Mouse (Mus musculus): ENCODE measurements around the gene Pcsk4. TPM values are rescaled to one million over a fixed set of nuclear protein-coding genes. Genes with fewer than 3 reads are reported as not detected.

Gene Pcsk4
- total RNA-seq, 4 experiments from 2014 or later = 3.5 to 8.2 (median 5.8) TPM

GRCm38 (mm10) chr10:80296824-80297223 is 32.5 kb downstream of the Pcsk4 start:
- DNase-seq = no peak

DNA sequence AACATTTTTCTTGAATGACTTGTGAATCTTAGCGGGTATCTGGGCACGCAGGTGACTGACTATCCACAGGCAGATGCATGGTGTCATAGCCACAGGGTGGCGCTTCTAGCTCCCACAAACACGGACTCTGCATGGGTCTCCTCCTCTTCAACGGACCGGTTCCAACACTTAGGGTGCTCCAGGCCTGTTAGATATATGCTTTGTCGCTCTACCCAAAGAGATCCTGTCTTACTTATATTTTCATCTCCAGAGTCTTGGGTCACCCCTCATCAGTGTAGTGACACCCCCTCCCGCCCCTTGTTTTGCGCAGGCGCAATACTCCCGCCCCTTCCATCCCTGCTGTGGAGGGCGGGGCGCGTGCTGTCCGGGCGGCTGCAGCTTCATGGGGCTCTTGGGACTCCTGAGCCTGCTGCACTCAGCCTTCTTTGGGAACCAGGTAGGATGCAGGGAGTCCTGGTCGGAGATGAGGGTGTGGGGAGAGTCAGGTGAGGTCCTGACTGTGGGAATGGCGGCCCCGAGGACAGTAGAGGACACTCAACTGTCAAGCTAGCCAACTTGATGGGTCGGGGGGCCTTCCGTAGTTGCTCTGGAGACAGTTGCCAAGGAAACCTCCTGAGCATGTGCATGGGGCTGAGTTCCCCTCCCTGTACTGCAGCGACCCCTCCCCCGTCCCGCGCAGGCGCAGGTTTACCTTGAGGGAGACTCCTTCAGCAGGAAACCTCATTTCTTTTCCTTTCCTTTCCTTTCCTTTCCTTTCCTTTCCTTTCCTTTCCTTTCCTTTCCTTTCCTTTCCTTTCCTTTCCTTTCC is 33.5 kb downstream of the Pcsk4 start, which contains the start of gene Apc2:
Gene Apc2 (plus strand): TSS at position 360 of the 808 bp plus-strand sequence.
- DNase-seq = peak; percentile 59

DNA sequence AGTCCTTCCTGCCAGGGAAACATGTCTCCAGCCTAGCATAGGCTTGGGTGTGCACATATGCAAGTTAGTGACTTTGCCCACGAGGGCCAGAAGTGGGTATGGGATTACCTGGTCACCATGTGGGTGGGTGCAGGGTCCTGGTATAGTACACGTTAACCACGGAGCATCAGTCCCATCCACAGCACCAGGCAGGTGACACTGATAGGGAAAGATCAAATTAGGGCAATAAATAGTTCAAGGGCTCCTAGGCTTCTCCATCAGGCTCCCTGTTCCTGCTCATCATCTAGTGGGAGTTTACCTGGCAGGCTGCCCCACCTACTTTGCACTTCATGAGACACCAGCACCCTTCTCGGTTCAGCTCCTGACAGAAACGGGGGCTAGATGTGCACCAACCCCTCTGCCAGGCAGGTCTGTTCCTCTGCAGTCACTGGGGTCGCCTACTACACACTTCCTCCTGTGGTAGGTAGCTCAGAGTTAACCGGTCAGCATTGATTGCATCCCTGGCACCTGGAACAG is 34.5 kb downstream of the Pcsk4 start:
- no peak for DNase-seq

DNA sequence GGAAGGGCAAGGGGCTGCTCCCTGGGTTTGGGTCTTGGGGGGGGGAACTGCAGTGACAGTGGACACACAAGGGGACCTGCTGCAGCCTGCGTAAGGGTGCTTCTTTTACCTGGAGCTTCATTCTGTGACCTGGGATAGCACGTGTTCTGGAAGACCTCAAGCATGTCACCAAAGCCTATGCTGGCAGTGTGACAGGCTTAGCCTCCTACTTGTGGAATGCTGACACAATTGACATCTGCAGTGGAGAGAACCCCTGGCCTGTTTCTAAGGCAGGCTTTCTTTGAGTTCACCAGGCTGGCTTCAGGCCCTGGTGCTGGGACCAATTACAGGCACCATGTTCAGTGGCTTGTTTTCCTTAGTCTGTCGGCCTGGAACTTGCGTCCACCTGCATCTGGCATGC is 35.0 kb downstream of the Pcsk4 start:
- DNase-seq = no peak

DNA sequence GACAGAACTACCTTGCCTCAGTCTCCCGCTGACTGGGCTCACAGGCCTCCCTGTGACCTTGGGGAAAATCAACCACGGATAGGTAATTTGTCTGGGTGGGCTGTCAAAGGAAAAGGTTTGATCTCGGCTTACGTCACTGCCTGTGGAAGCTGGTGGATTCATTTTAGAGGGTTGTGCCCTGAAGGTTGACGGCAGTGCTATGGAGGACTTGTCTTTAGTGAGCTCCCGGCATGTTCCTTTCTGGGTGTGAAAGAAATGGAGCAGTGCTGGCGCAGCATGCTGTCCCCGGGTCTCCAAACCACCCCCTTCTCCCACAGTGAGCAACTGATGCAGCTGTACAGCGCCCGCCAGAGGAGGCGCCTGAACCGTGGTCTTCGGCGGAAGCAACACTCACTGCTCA is 36.0 kb downstream of the Pcsk4 start:
- DNase-seq = no peak

DNA sequence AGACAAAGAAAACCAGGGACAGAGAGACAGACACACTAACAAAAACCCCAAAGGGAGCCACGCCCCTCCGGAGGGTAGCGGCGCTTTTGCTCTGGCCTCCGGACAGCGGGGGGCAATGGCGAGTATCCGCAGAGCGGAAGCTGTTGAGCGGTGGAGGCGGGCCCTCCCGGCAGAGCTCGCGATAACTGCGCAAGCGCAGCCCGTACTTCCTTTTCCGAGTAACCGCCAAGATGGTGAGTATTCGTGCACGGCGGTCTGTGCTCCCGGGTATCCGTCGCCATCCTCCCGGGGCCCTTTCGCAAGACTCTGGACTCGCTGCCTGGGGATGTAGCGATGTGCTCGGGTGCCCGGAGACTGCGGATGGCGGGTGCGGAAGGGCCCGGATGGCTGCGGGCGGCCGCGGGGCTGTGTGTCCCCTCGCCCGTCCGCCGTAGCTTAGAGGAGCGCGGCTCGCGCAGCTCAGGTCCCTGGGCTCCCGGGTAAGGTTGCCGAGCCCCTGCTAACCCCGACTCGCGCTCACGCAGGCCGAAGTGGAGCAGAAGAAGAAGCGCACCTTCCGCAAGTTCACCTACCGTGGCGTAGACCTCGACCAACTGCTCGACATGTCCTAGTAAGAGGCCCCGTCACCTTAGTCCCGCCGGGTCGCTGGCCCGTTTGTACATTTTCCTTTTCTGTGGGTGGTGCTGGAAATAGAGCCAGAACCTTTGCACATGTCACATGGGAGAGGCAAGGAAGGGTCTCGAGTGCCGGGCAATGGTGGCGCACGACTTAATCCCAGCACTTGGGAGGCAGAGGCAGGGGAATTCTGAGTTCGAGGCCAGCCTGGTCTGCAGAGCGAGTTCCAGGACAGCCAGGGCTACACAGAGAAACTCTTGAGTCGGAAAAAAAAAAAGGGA is 36.8 kb downstream of the Pcsk4 start, which contains the start of gene Rps15:
Gene Rps15 (plus strand): TSS at position 203 of the 896 bp plus-strand sequence.
- peak; percentile 89 for DNase-seq

GRCm38 (mm10) chr10:80288657-80289056 is 40.6 kb downstream of the Pcsk4 start:
- no peak for DNase-seq

GRCm38 (mm10) chr10:80288097-80288496 is 41.2 kb downstream of the Pcsk4 start:
- DNase-seq = no peak

DNA sequence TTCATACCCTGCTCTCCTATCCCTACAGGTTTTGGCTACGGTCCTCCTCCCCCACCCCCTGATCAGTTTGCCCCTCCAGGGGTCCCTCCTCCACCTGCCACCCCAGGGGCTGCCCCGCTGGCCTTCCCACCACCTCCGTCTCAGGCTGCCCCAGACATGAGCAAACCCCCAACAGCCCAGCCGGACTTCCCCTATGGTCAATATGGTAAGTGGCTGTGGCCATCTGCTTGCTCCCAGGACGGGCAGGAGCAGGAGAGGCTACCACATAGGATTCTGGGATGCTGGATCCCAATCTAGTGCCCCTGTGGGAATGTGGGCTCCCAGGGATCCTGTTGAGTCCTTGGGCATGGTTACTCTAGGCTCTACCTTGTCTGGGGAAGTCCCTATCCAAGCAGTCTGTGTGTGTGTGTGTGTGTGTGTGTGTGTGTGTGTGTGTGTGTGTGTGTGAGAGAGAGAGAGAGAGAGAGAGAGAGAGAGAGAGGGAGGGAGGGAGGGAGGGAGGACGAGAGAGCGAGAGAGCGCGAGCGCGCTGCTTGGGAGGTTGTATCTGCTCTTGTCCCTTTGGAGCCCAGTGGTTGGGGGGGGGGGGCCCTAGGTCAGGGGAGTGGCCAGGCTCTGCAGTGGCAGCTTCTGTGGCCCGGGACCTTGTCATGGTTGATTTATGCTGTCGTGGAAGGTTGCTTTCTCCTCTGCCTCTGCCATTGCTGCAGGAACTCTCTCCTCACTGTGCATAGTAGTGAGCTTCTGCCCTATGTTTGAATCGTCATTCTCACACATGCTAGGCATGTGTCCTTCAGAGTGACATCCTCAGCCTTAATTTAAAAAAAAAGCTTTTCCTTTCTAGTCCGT is 43.9 kb downstream of the Pcsk4 start:
- DNase-seq = peak; percentile 66

- no peak for DNase-seq
These were observed 46.5 kb downstream of the Pcsk4 start for GRCm38 (mm10) chr10:80282481-80283441.

- peak; percentile 57 for DNase-seq
These were observed 47.4 kb downstream of the Pcsk4 start for GRCm38 (mm10) chr10:80281921-80282371.

DNA sequence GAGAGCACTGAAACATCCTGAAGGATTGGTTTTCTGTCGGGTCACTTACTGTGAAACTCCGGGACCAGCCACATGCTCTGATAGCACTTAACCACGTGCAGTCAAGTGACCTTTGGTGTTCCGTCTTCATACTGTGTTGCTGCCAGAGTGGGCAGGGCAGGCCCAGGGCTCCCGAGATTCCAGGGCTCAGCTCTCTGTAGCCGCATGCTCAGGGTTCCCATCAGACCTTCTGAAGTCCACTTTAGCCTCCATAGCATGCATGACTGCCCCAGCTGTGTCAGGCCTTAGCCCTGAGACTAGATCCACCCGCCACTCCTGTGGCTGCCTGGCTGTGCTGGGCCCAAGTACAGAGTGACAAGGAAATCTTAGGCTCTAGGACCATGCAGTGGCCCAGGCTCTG is 48.0 kb downstream of the Pcsk4 start:
- DNase-seq = peak; percentile 68

- DNase-seq = no peak
These were observed 50.0 kb downstream of the Pcsk4 start for GRCm38 (mm10) chr10:80279273-80279672.

DNA sequence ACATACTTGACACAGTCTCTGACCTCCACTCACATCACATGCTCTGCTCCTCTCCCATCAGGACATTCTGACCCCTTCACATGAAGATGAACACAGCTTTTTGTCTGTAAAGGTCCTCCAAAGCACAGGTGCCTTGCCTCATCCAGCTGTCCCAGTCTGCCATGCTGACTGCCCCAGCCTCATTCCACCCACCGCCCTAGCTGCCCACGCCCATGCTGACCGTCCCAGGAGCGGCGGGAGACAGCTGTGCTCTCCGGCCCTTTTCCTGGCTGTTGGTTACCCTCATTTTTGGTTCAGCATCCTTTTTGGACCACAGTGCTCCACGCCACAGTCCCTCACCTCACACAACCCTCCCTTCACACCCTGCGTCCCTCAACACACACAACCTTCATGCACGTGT is 50.9 kb downstream of the Pcsk4 start:
- DNase-seq = no peak

GRCm38 (mm10) chr10:80276238-80276637 is 53.1 kb downstream of the Pcsk4 start:
- DNase-seq = no peak

DNA sequence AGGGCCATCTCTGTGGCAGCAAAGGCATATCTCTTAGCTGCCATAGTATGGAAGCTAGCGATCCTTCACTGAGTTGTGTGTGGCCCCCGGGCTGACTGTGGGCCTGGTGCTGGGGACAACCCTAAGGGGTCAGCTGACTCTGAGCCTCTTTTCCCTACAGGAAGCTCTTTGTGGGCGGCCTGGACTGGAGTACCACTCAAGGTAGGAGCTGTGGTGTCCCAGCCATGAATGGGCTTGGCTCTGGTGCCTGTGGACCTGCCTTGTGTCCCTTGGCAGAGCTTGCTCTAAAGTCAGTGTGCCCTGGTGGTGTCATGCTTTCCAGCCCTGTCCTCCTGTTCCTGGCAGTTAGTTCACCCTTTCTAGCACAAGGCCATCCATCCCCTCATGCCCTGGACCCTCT is 55.5 kb downstream of the Pcsk4 start:
- DNase-seq = no peak

- DNase-seq = no peak
These were observed 57.3 kb downstream of the Pcsk4 start for GRCm38 (mm10) chr10:80271870-80272585.

Data from adrenal gland, adult 8-10 months (tissue).